Mouse (Mus musculus) liver, adult 2 months (tissue): Measurements from ENCODE around the gene Xpr1. TPM values are rescaled to one million over a fixed set of nuclear protein-coding genes. Genes with fewer than 3 reads are reported as not detected.

ENCODE experiments used
- DNase-seq: peaks from one replicate; pipeline ENCODE4 v3.0.0-alpha.2; 2011; ENCODE audit warnings: low read depth, low spot score; ENCODE audit errors: extremely low read depth
- H3K27ac ChIP-seq: fragments of 200-500 bp; replicated peaks from 2 replicates; pipeline ENCODE4 v1.5.1; 2012; ENCODE audit warnings: low read depth, mild to moderate bottlenecking, control low read depth, inconsistent platforms, low read length; ENCODE audit not compliant: insufficient read depth
- H3K27me3 ChIP-seq: fragments of 200-500 bp; 2 replicates; pipeline ENCODE4 v1.6.1; 2012; ENCODE audit warnings: mild to moderate bottlenecking, moderate library complexity, low read length, inconsistent platforms; ENCODE audit not compliant: control insufficient read depth, insufficient read depth
- H3K36me3 ChIP-seq: fragments of 200-500 bp; 2 replicates; pipeline ENCODE4 v1.6.1; 2012; ENCODE audit warnings: low read length, inconsistent platforms; ENCODE audit not compliant: control insufficient read depth, insufficient read depth
- H3K4me1 ChIP-seq: fragments of 200-500 bp; 2 replicates; pipeline ENCODE4 v1.6.1; 2011; ENCODE audit warnings: low read length; ENCODE audit not compliant: control insufficient read depth, insufficient read depth
- H3K4me3 ChIP-seq: fragments of 200-500 bp; 2 replicates; pipeline ENCODE4 v1.5.1; 2011; ENCODE audit warnings: low read depth, mild to moderate bottlenecking, control low read depth, low read length, moderate library complexity; ENCODE audit not compliant: insufficient read depth
- H3K79me2 ChIP-seq: fragments of 200-500 bp; 2 replicates; pipeline ENCODE4 v1.6.1; 2012; ENCODE audit warnings: inconsistent platforms, mild to moderate bottlenecking, low read length, moderate library complexity; ENCODE audit not compliant: control insufficient read depth, insufficient read depth
- H3K9ac ChIP-seq: fragments of 200-500 bp; 2 replicates; pipeline ENCODE4 v1.6.1; 2012; ENCODE audit warnings: low read depth, mild to moderate bottlenecking, control low read depth, inconsistent platforms, low read length
- CTCF ChIP-seq: fragments of 200-500 bp; IDR thresholded peaks from 2 replicates; pipeline ENCODE4 v1.5.1; 2011; ENCODE audit warnings: low read depth, low read length, control low read depth
- POLR2A ChIP-seq: fragments of 200-500 bp; IDR thresholded peaks from 2 replicates; pipeline ENCODE4 v1.6.1; 2011; ENCODE audit warnings: low read length, control low read depth; ENCODE audit not compliant: insufficient read depth; ENCODE audit errors: extremely low read depth
- WGBS: fragments of 180-500 bp; shearing (Covaris S2); methylation state at CpG from one replicate; pipeline ENCODE4 v1.1.7; 2018; 5-methylcytosine and 5-hydroxymethylcytosine counted together
- polyA plus RNA-seq: library from polyadenylated mRNA; depleted of rRNA; stranded (reverse); fragments of >200 nt; gene quantifications from 2 replicates; pipeline ENCODE4 v1.2.3, GENCODE M21; 2012
- total RNA-seq: library from RNA; depleted of rRNA; stranded (reverse); fragments of >200 nt; gene quantifications from 2 replicates; pipeline ENCODE4 v1.2.3, GENCODE M21; 2014

Gene Xpr1
- total and polyA plus RNA-seq, 2 experiments: 5.4 to 17.1 TPM

DNA sequence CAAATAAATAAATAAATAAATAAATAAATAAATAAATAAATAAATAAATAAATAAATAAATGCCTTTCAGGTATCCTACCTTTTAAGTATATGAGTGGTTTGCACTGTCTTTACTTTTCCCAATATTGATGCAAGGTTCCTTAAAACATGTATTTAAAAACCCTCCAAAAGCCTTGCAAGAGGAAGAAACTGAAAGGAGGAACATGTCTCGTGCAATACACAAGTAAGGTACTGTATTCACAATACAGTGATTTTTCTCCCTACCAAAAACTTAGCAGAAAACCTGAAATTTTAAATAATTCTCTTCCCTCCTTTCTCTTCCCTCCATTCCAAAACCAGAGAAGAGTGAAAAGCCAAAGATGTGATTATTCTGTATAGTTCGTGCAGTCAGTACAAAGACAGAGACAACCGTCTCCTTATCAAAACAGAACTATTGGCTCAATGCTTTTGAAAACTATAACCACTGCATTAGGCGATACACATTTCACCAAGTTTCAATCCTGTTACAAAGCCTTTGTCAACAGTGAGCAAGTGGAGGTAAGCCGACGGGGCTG lies 991 bp downstream of the Xpr1 start:
- Histone ChIP-seq H3K4me3 (peak overlapping the region; percentile 80), H3K27ac (peak overlapping the region; percentile 27; the same call in 1 of the 2 replicates), H3K79me2 (no peaks in the 10 kb centered on the region; the same call in 1 of the 2 replicates), H3K4me1 (no peaks in the 10 kb centered on the region), H3K36me3 (no peaks in the 10 kb centered on the region), H3K27me3 (no peaks in the 10 kb centered on the region), H3K9ac (peak overlapping the region; percentile 94)
- TF ChIP-seq POLR2A (no peak), CTCF (no peak)
- WGBS: 4% methylated on average over 6 of the region's 6 CpGs
- peak; percentile 47 for DNase-seq

DNA sequence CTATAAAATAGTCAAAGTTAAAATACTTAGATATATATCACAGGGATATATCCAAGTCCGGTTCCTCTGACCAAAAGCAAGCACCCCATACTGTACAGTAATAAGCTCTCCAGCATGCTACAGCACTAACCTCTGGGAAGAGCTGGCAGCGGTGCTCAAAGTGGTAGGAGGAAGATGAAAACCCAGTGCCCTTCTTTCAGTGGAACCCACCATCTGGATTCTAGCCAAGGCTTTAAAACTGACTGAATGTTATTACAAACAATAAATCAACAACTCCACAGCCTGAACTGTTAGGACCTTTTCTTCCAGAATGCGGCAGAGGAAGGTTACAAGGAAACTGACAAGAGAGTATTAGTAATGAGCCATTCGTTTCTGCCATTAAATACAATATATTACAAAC lies 1.8 kb downstream of the Xpr1 start:
- Histone ChIP-seq H3K27ac (no peak overlapping the region), H3K4me1 (no peaks in the 10 kb centered on the region), H3K79me2 (peaks cover 2% of the 10 kb centered on the region; the same call in 1 of the 2 replicates), H3K4me3 (no peak overlapping the region), H3K27me3 (no peaks in the 10 kb centered on the region), H3K9ac (no peak overlapping the region), H3K36me3 (no peaks in the 10 kb centered on the region)
- 85% methylated on average over 4 of the region's 4 CpGs for WGBS
- no peak for DNase-seq
- TF ChIP-seq CTCF (no peak), POLR2A (no peak)

GRCm38 (mm10) chr1:155412705-155413104 lies 4.5 kb downstream of the Xpr1 start:
- peaks cover 2% of the 10 kb centered on the region; the same call in 1 of the 2 replicates for H3K4me1 ChIP-seq
- no peak overlapping the region for H3K27ac ChIP-seq
- no peak for DNase-seq
- no peak overlapping the region for H3K4me3 ChIP-seq
- 82% methylated on average over 2 of the region's 2 CpGs for WGBS
- H3K79me2 ChIP-seq: peaks cover 5% of the 10 kb centered on the region; the same call in 1 of the 2 replicates
- no peak overlapping the region for H3K9ac ChIP-seq
- TF ChIP-seq POLR2A: no peak
- TF ChIP-seq CTCF: no peak
- no peaks in the 10 kb centered on the region for H3K27me3 ChIP-seq
- H3K36me3 ChIP-seq: no peaks in the 10 kb centered on the region

DNA sequence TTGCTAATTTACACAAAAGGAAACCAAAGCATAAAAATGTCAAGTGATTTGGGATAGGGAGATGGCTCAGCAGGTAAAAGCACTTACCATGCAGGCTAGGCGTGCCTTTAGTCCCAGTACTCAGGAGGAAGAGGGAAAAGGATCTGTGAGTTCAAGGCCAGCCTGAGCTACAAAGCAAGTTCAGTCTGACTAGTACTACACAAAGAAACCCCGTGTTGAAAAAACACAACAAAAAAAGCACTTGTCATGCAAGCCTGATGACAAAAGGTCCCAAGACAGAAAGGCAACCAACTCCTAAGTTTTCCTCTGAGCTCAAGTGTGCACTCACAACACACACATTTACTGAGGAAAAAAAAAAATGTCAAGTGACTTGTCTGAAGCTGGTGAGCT lies 8.6 kb downstream of the Xpr1 start:
- no peak for TF ChIP-seq CTCF
- TF ChIP-seq POLR2A: no peak
- Histone ChIP-seq H3K79me2 (peaks cover 18% of the 10 kb centered on the region; the same call in 1 of the 2 replicates), H3K9ac (no peak overlapping the region), H3K4me3 (no peak overlapping the region), H3K27ac (no peak overlapping the region), H3K27me3 (no peaks in the 10 kb centered on the region), H3K4me1 (peaks cover 2% of the 10 kb centered on the region; the same call in 1 of the 2 replicates), H3K36me3 (no peaks in the 10 kb centered on the region; the same call in 1 of the 2 replicates)
- DNase-seq: peak; percentile 28
- WGBS: 62% methylated on average over 2 of the region's 2 CpGs

- Histone ChIP-seq H3K27me3 (no peaks in the 10 kb centered on the region), H3K4me1 (peaks cover 2% of the 10 kb centered on the region; the same call in 1 of the 2 replicates), H3K9ac (no peak overlapping the region), H3K4me3 (no peak overlapping the region), H3K79me2 (peaks cover 18% of the 10 kb centered on the region; the same call in 1 of the 2 replicates), H3K36me3 (no peaks in the 10 kb centered on the region; the same call in 1 of the 2 replicates), H3K27ac (no peak overlapping the region)
- 57% methylated on average over 11 of the region's 11 CpGs for WGBS
- DNase-seq: peak; percentile 52
- no peak for TF ChIP-seq CTCF
- TF ChIP-seq POLR2A: no peak
Observed at GRCm38 (mm10) chr1:155407697-155408576, 9.3 kb downstream of the Xpr1 start.
